Mouse (Mus musculus): ENCODE data around the gene Ptprs. TPM values are rescaled to one million over a fixed set of nuclear protein-coding genes. Genes with fewer than 3 reads are reported as not detected.
A peak's percentile ranks its signal among the peaks of the same experiment; 100 is the strongest.

Gene Ptprs
- polyA plus RNA-seq, 1 experiment from 2014 or later: 210 TPM

GRCm38 (mm10) chr17:56510970-56511706 lies 34.9 kb upstream of the Ptprs start:
- Histone ChIP-seq H3K9me3 (ENCODE audit: control insufficient read depth, low read length) (no peaks in the 10 kb centered on the region), H3K36me3 (ENCODE audit: control insufficient read depth, insufficient read depth, low read length) (no peaks in the 10 kb centered on the region), H3K27ac (ENCODE audit: low read depth, low read length) (no peak overlapping the region), H3K27me3 (ENCODE audit: control insufficient read depth, insufficient read depth, low read length) (peaks cover 32% of the 10 kb centered on the region), H3K4me1 (replicated peaks; ENCODE audit: control insufficient read depth, insufficient read depth, low read length) (peaks cover 22% of the 10 kb centered on the region), H3K4me3 (ENCODE audit: low read depth, low read length) (peak overlapping the region; percentile 10; the same call in 1 of the 2 replicates), H3K9ac (ENCODE audit: low read length) (no peak overlapping the region), H3K4me2 (ENCODE audit: low read depth, low read length, severe bottlenecking) (peak overlapping the region; percentile 31)
- 7% methylated on average over 58 of the region's 60 CpGs for WGBS
- ATAC-seq (replicated peaks; ENCODE audit: low FRiP score) (no peak), DNase-seq (ENCODE audit: low spot score) (peak; percentile 74)

GRCm38 (mm10) chr17:56510473-56510969 lies 34.2 kb upstream of the Ptprs start:
- Histone ChIP-seq H3K27me3 (ENCODE audit: control insufficient read depth, insufficient read depth, low read length) (peaks cover 32% of the 10 kb centered on the region), H3K4me3 (ENCODE audit: low read depth, low read length) (no peak overlapping the region), H3K4me1 (replicated peaks; ENCODE audit: control insufficient read depth, insufficient read depth, low read length) (peaks cover 19% of the 10 kb centered on the region), H3K9ac (ENCODE audit: low read length) (0 out of 2 replicates have a peak overlapping the region, but pooled peaks have one; percentile 17), H3K36me3 (ENCODE audit: control insufficient read depth, insufficient read depth, low read length) (no peaks in the 10 kb centered on the region), H3K27ac (ENCODE audit: low read depth, low read length) (peak overlapping the region; percentile 37; the same call in 1 of the 2 replicates), H3K4me2 (ENCODE audit: low read depth, low read length, severe bottlenecking) (no peak overlapping the region), H3K9me3 (ENCODE audit: control insufficient read depth, low read length) (no peaks in the 10 kb centered on the region)
- WGBS: 29% methylated on average over 27 of the region's 27 CpGs
- ATAC-seq (replicated peaks; ENCODE audit: low FRiP score) (no peak), DNase-seq (ENCODE audit: low spot score) (no peak)

- Histone ChIP-seq H3K4me3 (ENCODE audit: low read depth, low read length) (no peak overlapping the region), H3K27ac (ENCODE audit: low read depth, low read length) (peak overlapping the region; percentile 74; the same call in 1 of the 2 replicates), H3K4me1 (replicated peaks; ENCODE audit: control insufficient read depth, insufficient read depth, low read length) (peaks cover 16% of the 10 kb centered on the region), H3K9ac (ENCODE audit: low read length) (0 out of 2 replicates have a peak overlapping the region, but pooled peaks have one; percentile 17), H3K36me3 (ENCODE audit: control insufficient read depth, insufficient read depth, low read length) (no peaks in the 10 kb centered on the region), H3K9me3 (ENCODE audit: control insufficient read depth, low read length) (no peaks in the 10 kb centered on the region), H3K4me2 (ENCODE audit: low read depth, low read length, severe bottlenecking) (peak overlapping the region; percentile 20; the same call in 1 of the 2 replicates), H3K27me3 (ENCODE audit: control insufficient read depth, insufficient read depth, low read length) (peaks cover 32% of the 10 kb centered on the region)
- ATAC-seq (replicated peaks; ENCODE audit: low FRiP score) (peak; percentile 69), DNase-seq (ENCODE audit: low spot score) (peak; percentile 94)
- 5% methylated on average over 32 of the region's 37 CpGs for WGBS
These were observed 33.6 kb upstream of the Ptprs start for GRCm38 (mm10) chr17:56509707-56510472.

GRCm38 (mm10) chr17:56509021-56509640 lies 32.8 kb upstream of the Ptprs start:
- ATAC-seq (replicated peaks; ENCODE audit: low FRiP score): peak; percentile 35
- peak overlapping the region; percentile 20; the same call in 1 of the 2 replicates for H3K4me2 ChIP-seq (ENCODE audit: low read depth, low read length, severe bottlenecking)
- DNase-seq (ENCODE audit: low spot score): peak; percentile 69
- H3K27me3 ChIP-seq (ENCODE audit: control insufficient read depth, insufficient read depth, low read length): peaks cover 32% of the 10 kb centered on the region
- peaks cover 16% of the 10 kb centered on the region for H3K4me1 ChIP-seq (replicated peaks; ENCODE audit: control insufficient read depth, insufficient read depth, low read length)
- no peaks in the 10 kb centered on the region for H3K36me3 ChIP-seq (ENCODE audit: control insufficient read depth, insufficient read depth, low read length)
- H3K27ac ChIP-seq (ENCODE audit: low read depth, low read length): peak overlapping the region; percentile 74; the same call in 1 of the 2 replicates
- 38% methylated on average over 10 of the region's 10 CpGs for WGBS
- no peak overlapping the region for H3K4me3 ChIP-seq (ENCODE audit: low read depth, low read length)
- H3K9me3 ChIP-seq (ENCODE audit: control insufficient read depth, low read length): no peaks in the 10 kb centered on the region
- H3K9ac ChIP-seq (ENCODE audit: low read length): no peak overlapping the region

GRCm38 (mm10) chr17:56507161-56508068 lies 31.1 kb upstream of the Ptprs start:
- H3K4me3 ChIP-seq (ENCODE audit: low read depth, low read length): peak overlapping the region; percentile 48
- under 1% methylated on average over 41 of the region's 42 CpGs for whole genome bisulfite sequencing
- H3K9me3 ChIP-seq (ENCODE audit: control insufficient read depth, low read length): no peaks in the 10 kb centered on the region
- ATAC-seq (replicated peaks; ENCODE audit: low FRiP score): peak; percentile 91
- H3K36me3 ChIP-seq (ENCODE audit: control insufficient read depth, insufficient read depth, low read length): no peaks in the 10 kb centered on the region
- peak overlapping the region; percentile 83 for H3K9ac ChIP-seq (ENCODE audit: low read length)
- peaks cover 25% of the 10 kb centered on the region for H3K27me3 ChIP-seq (ENCODE audit: control insufficient read depth, insufficient read depth, low read length)
- H3K4me2 ChIP-seq (ENCODE audit: low read depth, low read length, severe bottlenecking): peak overlapping the region; percentile 96
- DNase-seq (ENCODE audit: low spot score): peak; percentile 97
- H3K27ac ChIP-seq (ENCODE audit: low read depth, low read length): peak overlapping the region; percentile 81
- H3K4me1 ChIP-seq (replicated peaks; ENCODE audit: control insufficient read depth, insufficient read depth, low read length): peaks cover 16% of the 10 kb centered on the region

GRCm38 (mm10) chr17:56506417-56507065 lies 30.3 kb upstream of the Ptprs start:
- H3K4me1 ChIP-seq (replicated peaks; ENCODE audit: control insufficient read depth, insufficient read depth, low read length): peaks cover 16% of the 10 kb centered on the region
- DNase-seq (ENCODE audit: low spot score) (peak; percentile 48), ATAC-seq (replicated peaks; ENCODE audit: low FRiP score) (no peak)
- H3K4me2 ChIP-seq (ENCODE audit: low read depth, low read length, severe bottlenecking): peak overlapping the region; percentile 96
- 57% methylated on average over 15 of the region's 15 CpGs for WGBS
- peaks cover 16% of the 10 kb centered on the region for H3K27me3 ChIP-seq (ENCODE audit: control insufficient read depth, insufficient read depth, low read length)
- H3K9ac ChIP-seq (ENCODE audit: low read length): peak overlapping the region; percentile 83
- H3K4me3 ChIP-seq (ENCODE audit: low read depth, low read length): peak overlapping the region; percentile 48
- no peaks in the 10 kb centered on the region for H3K9me3 ChIP-seq (ENCODE audit: control insufficient read depth, low read length)
- peak overlapping the region; percentile 81; the same call in 1 of the 2 replicates for H3K27ac ChIP-seq (ENCODE audit: low read depth, low read length)
- H3K36me3 ChIP-seq (ENCODE audit: control insufficient read depth, insufficient read depth, low read length): no peaks in the 10 kb centered on the region

- Histone ChIP-seq H3K27ac (ENCODE audit: low read depth, low read length) (no peak overlapping the region), H3K36me3 (ENCODE audit: control insufficient read depth, insufficient read depth, low read length) (no peaks in the 10 kb centered on the region), H3K4me2 (ENCODE audit: low read depth, low read length, severe bottlenecking) (no peak overlapping the region), H3K9ac (ENCODE audit: low read length) (no peak overlapping the region), H3K27me3 (ENCODE audit: control insufficient read depth, insufficient read depth, low read length) (peaks cover 5% of the 10 kb centered on the region), H3K4me3 (ENCODE audit: low read depth, low read length) (no peak overlapping the region), H3K9me3 (ENCODE audit: control insufficient read depth, low read length) (no peaks in the 10 kb centered on the region), H3K4me1 (replicated peaks; ENCODE audit: control insufficient read depth, insufficient read depth, low read length) (peaks cover 13% of the 10 kb centered on the region)
- DNase-seq (ENCODE audit: low spot score) (peak; percentile 38), ATAC-seq (replicated peaks; ENCODE audit: low FRiP score) (no peak)
- WGBS: 85% methylated on average over 10 of the region's 10 CpGs
These were observed 29.1 kb upstream of the Ptprs start for GRCm38 (mm10) chr17:56505401-56505800.
